Mouse (Mus musculus) neural tube, embryonic 15.5 days (tissue): ENCODE results near the gene Plekha8. TPM values are rescaled to one million over a fixed set of nuclear protein-coding genes. Genes with fewer than 3 reads are reported as not detected.

Experiments
- ATAC-seq: fragments of 200-750 bp; cut with Nextera tagmentation; 2 replicates; pipeline ENCODE4 v1.8.0; 2017; ENCODE audit warnings: mild to moderate bottlenecking, moderate TSS enrichment, moderate library complexity; ENCODE audit not compliant: low FRiP score
- H3K27ac ChIP-seq: fragments of 300-500 bp; sonication (generic); replicated peaks from 2 replicates; pipeline ENCODE4 v1.5.1; 2015; ENCODE audit warnings: mild to moderate bottlenecking, inconsistent platforms
- H3K27me3 ChIP-seq: fragments of 300-500 bp; sonication (generic); replicated peaks from 2 replicates; pipeline ENCODE4 v1.6.1; 2015; ENCODE audit warnings: inconsistent platforms
- H3K36me3 ChIP-seq: fragments of 300-500 bp; sonication (generic); 2 replicates; pipeline ENCODE4 v1.6.1; 2015; ENCODE audit warnings: inconsistent platforms
- H3K4me1 ChIP-seq: fragments of 300-500 bp; sonication (generic); 2 replicates; pipeline ENCODE4 v1.6.1; 2015; ENCODE audit warnings: inconsistent platforms
- H3K4me2 ChIP-seq: fragments of 300-500 bp; sonication (generic); 2 replicates; pipeline ENCODE4 v1.6.1; 2015; ENCODE audit warnings: inconsistent platforms, mild to moderate bottlenecking, moderate library complexity
- H3K4me3 ChIP-seq: fragments of 300-500 bp; sonication (generic); replicated peaks from 2 replicates; pipeline ENCODE4 v1.5.1; 2015; ENCODE audit warnings: mild to moderate bottlenecking, inconsistent platforms
- H3K9ac ChIP-seq: fragments of 300-500 bp; sonication (generic); replicated peaks from 2 replicates; pipeline ENCODE4 v1.6.1; 2015; ENCODE audit warnings: mild to moderate bottlenecking, inconsistent platforms
- H3K9me3 ChIP-seq: fragments of 300-500 bp; sonication (generic); replicated peaks from 2 replicates; pipeline ENCODE4 v1.6.1; 2016; ENCODE audit warnings: inconsistent platforms
- WGBS: fragments of 180-500 bp; shearing (Covaris S2); methylation state at CpG from one replicate; pipeline ENCODE4 v1.1.7; 2015; ENCODE audit warnings: mixed read lengths; 5-methylcytosine and 5-hydroxymethylcytosine counted together
- polyA plus RNA-seq: library from polyadenylated mRNA; unstranded; fragments of >200 nt; fragmentation: Nextera tagmentation; extraction: Ambion mirVana; gene quantifications from 2 replicates; pipeline ENCODE4 v1.2.1, GENCODE M21; 2015

The Plekha8 gene
- polyA plus RNA-seq, 1 experiment from 2014 or later = 8.0 TPM

- H3K9me3 ChIP-seq = no peaks in the 10 kb centered on the region
- H3K4me3 ChIP-seq = no peak overlapping the region
- WGBS = 39% methylated on average over 5 of the region's 5 CpGs
- H3K4me2 ChIP-seq = no peak overlapping the region
- H3K36me3 ChIP-seq = no peaks in the 10 kb centered on the region
- no peak overlapping the region for H3K9ac ChIP-seq
- ATAC-seq = no peak
- no peak overlapping the region for H3K27ac ChIP-seq
- no peaks in the 10 kb centered on the region for H3K4me1 ChIP-seq
- H3K27me3 ChIP-seq = no peaks in the 10 kb centered on the region
Observed at GRCm38 (mm10) chr6:54672901-54673300, 78.0 kb downstream of the Plekha8 start.

GRCm38 (mm10) chr6:54679686-54680085 lies 84.8 kb downstream of the Plekha8 start:
- no peaks in the 10 kb centered on the region for H3K36me3 ChIP-seq
- no peak overlapping the region for H3K27ac ChIP-seq
- H3K4me2 ChIP-seq = no peak overlapping the region
- no peak overlapping the region for H3K9ac ChIP-seq
- WGBS = 85% methylated on average over 5 of the region's 5 CpGs
- peaks cover 24% of the 10 kb centered on the region for H3K4me1 ChIP-seq
- no peak overlapping the region for H3K4me3 ChIP-seq
- H3K27me3 ChIP-seq = 0 out of 2 replicates have a peak, but pooled peaks cover 5% of the 10 kb centered on the region
- H3K9me3 ChIP-seq = no peaks in the 10 kb centered on the region
- no peak for ATAC-seq

- Histone ChIP-seq H3K36me3 (no peaks in the 10 kb centered on the region), H3K4me3 (peak within 1 kb of the TSS; percentile 80), H3K4me2 (peak within 1 kb of the TSS; percentile 82), H3K9me3 (no peaks in the 10 kb centered on the region), H3K4me1 (peaks cover 31% of the 10 kb centered on the region), H3K9ac (peak within 1 kb of the TSS; percentile 80), H3K27ac (peak within 1 kb of the TSS; percentile 80), H3K27me3 (0 out of 2 replicates have a peak, but pooled peaks cover 5% of the 10 kb centered on the region)
- peak; percentile 97 for ATAC-seq
- 4% methylated on average over 48 of the region's 48 CpGs for WGBS
Observed at GRCm38 (mm10) chr6:54680891-54681745, 86.2 kb downstream of the Plekha8 start, which contains the start of gene Mturn. Mturn (plus strand) TSS chr6:54681624.

- Histone ChIP-seq H3K27me3 (0 out of 2 replicates have a peak, but pooled peaks cover 5% of the 10 kb centered on the region), H3K9me3 (no peaks in the 10 kb centered on the region), H3K4me2 (peak overlapping the region; percentile 82), H3K4me3 (peak overlapping the region; percentile 80), H3K9ac (peak overlapping the region; percentile 80), H3K4me1 (peaks cover 31% of the 10 kb centered on the region), H3K27ac (peak overlapping the region; percentile 80), H3K36me3 (no peaks in the 10 kb centered on the region)
- ATAC-seq = peak; percentile 76
- WGBS = under 1% methylated on average over 60 of the region's 61 CpGs
Observed at GRCm38 (mm10) chr6:54681746-54682428, 87.0 kb downstream of the Plekha8 start.

GRCm38 (mm10) chr6:54684085-54684484 lies 89.2 kb downstream of the Plekha8 start:
- no peaks in the 10 kb centered on the region for H3K9me3 ChIP-seq
- H3K4me3 ChIP-seq = no peak overlapping the region
- peaks cover 2% of the 10 kb centered on the region; the same call in 1 of the 2 replicates for H3K36me3 ChIP-seq
- ATAC-seq = no peak
- 85% methylated on average over 4 of the region's 4 CpGs for WGBS
- H3K27ac ChIP-seq = no peak overlapping the region
- H3K27me3 ChIP-seq = 0 out of 2 replicates have a peak, but pooled peaks cover 5% of the 10 kb centered on the region
- H3K9ac ChIP-seq = no peak overlapping the region
- no peak overlapping the region for H3K4me2 ChIP-seq
- H3K4me1 ChIP-seq = peaks cover 31% of the 10 kb centered on the region

DNA sequence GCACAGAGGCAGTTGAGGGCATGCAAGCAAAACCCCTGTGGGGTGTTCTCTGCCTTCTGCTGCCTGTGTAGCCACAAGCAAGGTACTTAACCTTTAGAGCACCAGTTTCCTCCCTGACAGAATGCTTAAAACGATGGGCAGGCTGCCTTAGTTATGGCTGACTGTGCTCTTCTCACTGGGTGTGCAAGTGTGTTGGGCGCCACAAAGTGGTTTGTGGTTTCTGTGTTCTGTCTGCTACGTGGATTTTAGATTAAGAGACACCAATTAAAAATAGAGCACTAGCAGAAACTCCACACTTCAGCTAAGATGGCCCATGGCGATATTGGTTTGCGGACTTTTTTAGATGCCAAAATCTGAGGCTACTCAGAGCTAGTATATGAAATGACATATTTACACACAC lies 90.2 kb downstream of the Plekha8 start:
- Histone ChIP-seq H3K4me2 (no peak overlapping the region), H3K4me1 (peaks cover 31% of the 10 kb centered on the region), H3K9me3 (no peaks in the 10 kb centered on the region), H3K27me3 (no peaks in the 10 kb centered on the region), H3K36me3 (peaks cover 7% of the 10 kb centered on the region), H3K4me3 (no peak overlapping the region), H3K27ac (no peak overlapping the region), H3K9ac (no peak overlapping the region)
- ATAC-seq = no peak
- 73% methylated on average over 5 of the region's 5 CpGs for WGBS

DNA sequence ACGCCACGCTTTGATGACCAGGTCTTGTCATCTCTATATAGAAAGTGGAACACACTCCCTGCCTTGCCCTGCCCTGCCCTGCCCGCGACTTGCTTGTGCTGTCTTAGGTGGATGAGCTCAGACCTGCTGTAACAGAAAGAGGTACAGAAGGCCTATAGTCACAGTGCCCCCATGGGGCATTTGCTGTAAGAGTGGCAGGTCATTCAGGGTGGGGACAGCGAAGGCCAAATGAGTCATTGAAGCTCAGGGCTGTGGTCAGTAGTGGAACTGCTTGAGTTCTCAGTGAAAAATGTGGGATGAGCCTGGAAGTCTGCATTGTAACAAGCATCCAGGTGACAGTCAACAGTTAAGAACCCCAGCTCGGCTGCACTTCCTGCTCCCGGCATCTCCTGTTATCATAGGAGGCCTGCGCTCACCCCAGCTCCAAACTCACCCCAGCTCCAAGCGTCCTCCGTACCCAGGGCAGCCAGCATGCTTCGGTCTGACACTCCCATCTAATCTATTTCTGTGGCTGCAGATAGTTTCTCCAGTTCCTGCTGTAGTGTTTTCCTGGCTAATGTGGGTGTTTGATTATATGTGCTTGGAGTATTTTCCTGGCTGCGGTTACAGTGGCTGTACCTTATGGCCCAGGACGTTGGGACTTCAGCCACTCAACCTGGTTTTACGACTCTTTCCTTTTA lies 90.9 kb downstream of the Plekha8 start:
- Histone ChIP-seq H3K4me3 (no peak overlapping the region), H3K4me2 (no peak overlapping the region), H3K27me3 (no peaks in the 10 kb centered on the region), H3K9ac (no peak overlapping the region), H3K27ac (no peak overlapping the region), H3K9me3 (no peaks in the 10 kb centered on the region), H3K36me3 (peaks cover 11% of the 10 kb centered on the region), H3K4me1 (peaks cover 26% of the 10 kb centered on the region)
- no peak for ATAC-seq
- WGBS = 77% methylated on average over 14 of the region's 14 CpGs

- peaks cover 24% of the 10 kb centered on the region for H3K36me3 ChIP-seq
- H3K27me3 ChIP-seq = no peaks in the 10 kb centered on the region
- no peak overlapping the region for H3K4me2 ChIP-seq
- 87% methylated on average over 21 of the region's 21 CpGs for WGBS
- peaks cover 25% of the 10 kb centered on the region for H3K4me1 ChIP-seq
- H3K9ac ChIP-seq = no peak overlapping the region
- H3K4me3 ChIP-seq = no peak overlapping the region
- no peak for ATAC-seq
- H3K27ac ChIP-seq = no peak overlapping the region
- no peaks in the 10 kb centered on the region for H3K9me3 ChIP-seq
Observed at GRCm38 (mm10) chr6:54686946-54687737, 92.2 kb downstream of the Plekha8 start.

- no peak overlapping the region for H3K27ac ChIP-seq
- 84% methylated on average over 18 of the region's 18 CpGs for WGBS
- H3K9ac ChIP-seq = no peak overlapping the region
- no peak overlapping the region for H3K4me3 ChIP-seq
- peaks cover 35% of the 10 kb centered on the region for H3K36me3 ChIP-seq
- ATAC-seq = no peak
- peaks cover 12% of the 10 kb centered on the region for H3K4me1 ChIP-seq
- H3K4me2 ChIP-seq = no peak overlapping the region
- H3K27me3 ChIP-seq = no peaks in the 10 kb centered on the region
- H3K9me3 ChIP-seq = no peaks in the 10 kb centered on the region
Observed at GRCm38 (mm10) chr6:54688467-54689323, 93.8 kb downstream of the Plekha8 start.

DNA sequence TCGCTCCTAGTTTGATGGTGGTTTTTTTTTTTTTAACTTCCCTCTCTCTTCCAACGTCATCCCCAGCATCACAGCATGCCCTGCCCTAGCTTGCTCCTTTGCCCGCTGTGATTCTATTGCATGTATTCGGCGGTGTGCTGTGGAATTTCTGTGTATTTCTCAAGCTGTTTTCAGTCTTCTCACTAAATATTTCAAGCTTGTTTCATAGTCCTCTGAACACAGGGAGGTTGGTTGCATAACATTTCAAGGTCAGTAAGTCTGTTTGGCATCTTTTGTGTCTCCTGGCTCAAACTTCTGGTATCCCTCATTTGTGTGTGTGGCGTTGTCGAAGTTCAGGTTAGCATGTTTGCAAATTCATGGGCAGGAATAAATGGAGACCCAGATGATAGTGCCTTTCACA lies 94.8 kb downstream of the Plekha8 start:
- no peak overlapping the region for H3K27ac ChIP-seq
- no peak for ATAC-seq
- H3K4me2 ChIP-seq = no peak overlapping the region
- H3K36me3 ChIP-seq = peaks cover 42% of the 10 kb centered on the region
- H3K9ac ChIP-seq = no peak overlapping the region
- no peaks in the 10 kb centered on the region for H3K27me3 ChIP-seq
- peaks cover 6% of the 10 kb centered on the region; the same call in 1 of the 2 replicates for H3K4me1 ChIP-seq
- 88% methylated on average over 7 of the region's 7 CpGs for WGBS
- no peak overlapping the region for H3K4me3 ChIP-seq
- no peaks in the 10 kb centered on the region for H3K9me3 ChIP-seq
